Mouse (Mus musculus) limb, embryonic 15.5 days (tissue): Measurements from ENCODE around the gene Snrpb. TPM values are rescaled to one million over a fixed set of nuclear protein-coding genes. Genes with fewer than 3 reads are reported as not detected.

Experiments used
- ATAC-seq: fragments of 200-750 bp; cut with Nextera tagmentation; 2 replicates; pipeline ENCODE4 v1.8.0; 2017; ENCODE audit warnings: low read depth, moderate TSS enrichment; ENCODE audit not compliant: insufficient number of reproducible peaks, low FRiP score, low TSS enrichment
- H3K27ac ChIP-seq: fragments of 300-500 bp; sonication (generic); 2 replicates; pipeline ENCODE4 v1.5.1; 2015; ENCODE audit warnings: moderate library complexity, mild to moderate bottlenecking, inconsistent platforms
- H3K27me3 ChIP-seq: fragments of 300-500 bp; sonication (generic); 2 replicates; pipeline ENCODE4 v1.6.1; 2015; ENCODE audit warnings: inconsistent platforms
- H3K36me3 ChIP-seq: fragments of 300-500 bp; sonication (generic); 2 replicates; pipeline ENCODE4 v1.6.1; 2015; ENCODE audit warnings: inconsistent platforms
- H3K4me1 ChIP-seq: fragments of 300-500 bp; sonication (generic); 2 replicates; pipeline ENCODE4 v1.6.1; 2015; ENCODE audit warnings: inconsistent platforms
- H3K4me2 ChIP-seq: fragments of 300-500 bp; sonication (generic); 2 replicates; pipeline ENCODE4 v1.6.1; 2015; ENCODE audit warnings: mild to moderate bottlenecking, inconsistent platforms
- H3K4me3 ChIP-seq: fragments of 300-500 bp; sonication (generic); 2 replicates; pipeline ENCODE4 v1.5.1; 2015; ENCODE audit warnings: mild to moderate bottlenecking, inconsistent platforms
- H3K9ac ChIP-seq: fragments of 300-500 bp; sonication (generic); 2 replicates; pipeline ENCODE4 v1.6.1; 2015; ENCODE audit warnings: inconsistent platforms
- H3K9me3 ChIP-seq: fragments of 300-500 bp; sonication (generic); 2 replicates; pipeline ENCODE4 v1.6.1; 2016; ENCODE audit warnings: inconsistent platforms
- WGBS: fragments of 180-500 bp; shearing (Covaris S2); methylation state at CpG from one replicate; pipeline ENCODE4 v1.1.7; 2015; 5-methylcytosine and 5-hydroxymethylcytosine counted together
- polyA plus RNA-seq: library from polyadenylated mRNA; unstranded; fragments of >200 nt; fragmentation: Nextera tagmentation; extraction: Ambion mirVana; gene quantifications from 2 replicates; pipeline ENCODE4 v1.2.1, GENCODE M21; 2015

The Snrpb gene
- polyA plus RNA-seq, 1 experiment from 2014 or later, result 535 TPM

DNA sequence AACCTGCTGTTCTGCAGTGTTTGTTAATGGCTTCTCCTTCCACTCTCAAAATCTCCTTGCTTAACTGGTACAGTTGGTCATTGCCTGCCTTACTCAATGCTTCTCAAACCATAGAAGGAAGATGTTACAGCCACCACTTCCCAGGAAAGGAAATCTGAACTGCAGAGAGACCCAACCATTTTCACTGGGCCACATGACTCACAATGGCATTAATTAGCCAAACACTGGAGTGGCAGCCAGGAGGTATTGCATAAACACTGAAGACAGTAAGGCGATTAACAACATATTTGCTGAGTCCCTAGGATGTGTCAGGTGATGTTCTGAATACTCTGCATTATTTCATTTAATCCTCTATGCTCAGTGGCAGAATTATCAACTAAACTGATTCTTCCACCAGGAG lies 53.1 kb downstream of the Snrpb start:
- H3K9ac ChIP-seq, result no peak overlapping the region
- 70% methylated on average over 1 of the region's 1 CpGs for WGBS
- no peak overlapping the region for H3K27ac ChIP-seq
- H3K36me3 ChIP-seq, result no peaks in the 10 kb centered on the region
- H3K4me2 ChIP-seq, result no peak overlapping the region
- no peak overlapping the region for H3K4me3 ChIP-seq
- H3K9me3 ChIP-seq, result no peaks in the 10 kb centered on the region
- H3K27me3 ChIP-seq, result no peaks in the 10 kb centered on the region
- no peak for ATAC-seq
- no peaks in the 10 kb centered on the region for H3K4me1 ChIP-seq

DNA sequence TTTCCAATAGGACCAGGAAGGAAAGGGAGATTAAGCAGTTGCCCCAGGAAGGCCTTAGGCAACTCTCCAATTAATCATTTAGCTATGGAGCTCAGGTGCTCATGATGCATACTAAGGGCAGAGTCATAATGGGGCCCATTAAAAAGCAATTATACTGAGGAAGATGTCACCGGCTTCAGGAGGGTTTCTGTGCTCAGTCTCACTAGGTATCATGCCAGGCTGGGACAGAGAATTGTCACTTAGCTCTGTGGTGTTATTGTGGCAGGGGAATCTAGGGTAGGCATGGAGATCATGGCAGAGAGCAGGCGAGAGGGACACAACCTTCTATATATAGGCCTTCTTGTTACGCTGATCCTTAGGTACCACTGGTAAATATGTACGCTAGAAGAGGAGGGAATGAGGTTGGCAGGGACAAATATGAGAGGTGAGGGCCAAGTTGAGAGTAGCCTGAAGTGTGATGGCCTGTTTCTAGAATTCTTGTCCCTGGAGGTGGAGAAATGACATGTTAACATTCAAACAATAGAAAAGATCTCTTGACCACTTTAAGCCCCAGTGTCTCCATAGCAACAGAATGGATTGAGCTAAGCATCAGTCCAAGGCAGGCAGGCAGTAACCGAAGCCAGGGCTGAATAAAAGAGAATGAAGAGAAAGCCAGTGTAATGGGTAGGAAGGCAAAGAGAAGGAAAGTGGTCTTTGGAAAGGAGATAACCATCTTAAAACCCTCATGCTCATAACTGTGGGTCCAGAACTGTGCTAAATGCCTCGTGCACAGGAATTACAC lies 53.7 kb downstream of the Snrpb start:
- Histone ChIP-seq H3K4me1 (no peaks in the 10 kb centered on the region), H3K4me3 (no peak overlapping the region), H3K4me2 (no peak overlapping the region), H3K9me3 (no peaks in the 10 kb centered on the region), H3K27me3 (no peaks in the 10 kb centered on the region), H3K36me3 (no peaks in the 10 kb centered on the region), H3K9ac (no peak overlapping the region), H3K27ac (no peak overlapping the region)
- whole genome bisulfite sequencing, result 80% methylated on average over 6 of the region's 6 CpGs
- ATAC-seq, result no peak

Other genes starting within 250 kb of the Snrpb start
- gene Tgm3, start 167.1 kb downstream of the Snrpb start, polyA plus RNA-seq, result 3.3 TPM in 2 replicates
- 0.12 and 0.17 TPM in 2 replicates for gene Tgm6, start 67.0 kb downstream of the Snrpb start, polyA plus RNA-seq
- not detected in 2 replicates for gene Tmc2, start 15.8 kb upstream of the Snrpb start, polyA plus RNA-seq
- gene Nop56, start 95.0 kb upstream of the Snrpb start, polyA plus RNA-seq, result 252 and 261 TPM in 2 replicates
- gene Idh3b, start 105.1 kb upstream of the Snrpb start, polyA plus RNA-seq, result 144 and 154 TPM in 2 replicates
- 2.6 and 2.8 TPM in 2 replicates for gene Ebf4, start 115.8 kb upstream of the Snrpb start, polyA plus RNA-seq
- 145 and 151 TPM in 2 replicates for gene Cpxm1, start 218.2 kb upstream of the Snrpb start, polyA plus RNA-seq
- gene Gm28372, start 225.8 kb upstream of the Snrpb start, polyA plus RNA-seq, result not detected in 2 replicates
- gene 1700020A23Rik, start 225.9 kb upstream of the Snrpb start, polyA plus RNA-seq, result 0.37 TPM in 1 of 2 replicates, not detected in the other
- gene Tmem239, start 227.1 kb upstream of the Snrpb start, polyA plus RNA-seq, result 0.14 and 0.15 TPM in 2 replicates
- 94.2 and 106 TPM in 2 replicates for gene Vps16, start 244.9 kb upstream of the Snrpb start, polyA plus RNA-seq
- 16.2 and 17.2 TPM in 2 replicates for gene Pced1a, start 245.3 kb upstream of the Snrpb start, polyA plus RNA-seq